Mouse (Mus musculus): Measurements from ENCODE around the gene Txn1. TPM values are rescaled to one million over a fixed set of nuclear protein-coding genes. Genes with fewer than 3 reads are reported as not detected.

The Txn1 gene
- total and polyA plus RNA-seq, 2 experiments from 2014 or later, result 92.1 to 340 TPM

- H3K4me1 ChIP-seq (ENCODE audit: insufficient read depth), result no peaks in the 10 kb centered on the region; the same call in 1 of the 2 replicates
- H3K27ac ChIP-seq (ENCODE audit: low read depth, low read length), result no peak overlapping the region
- DNase-seq, result no peak
Observed at GRCm38 (mm10) chr4:57954991-57955390, 1.2 kb downstream of the Txn1 start.

GRCm38 (mm10) chr4:57954580-57954979 is 1.6 kb downstream of the Txn1 start:
- H3K27me3 ChIP-seq (ENCODE audit: insufficient read depth, low read length), result no peaks in the 10 kb centered on the region
- H3K9me3 ChIP-seq (ENCODE audit: low read length), result no peaks in the 10 kb centered on the region
- DNase-seq (no peak), ATAC-seq (no peak)
- no peak for TF ChIP-seq CTCF (IDR thresholded peaks at IDR 0.05; ENCODE audit: low read depth)
- H3K4me3 ChIP-seq (ENCODE audit: low read depth, low read length), result no peak overlapping the region
- peaks cover 18% of the 10 kb centered on the region for H3K36me3 ChIP-seq (ENCODE audit: insufficient read depth)
- no peak overlapping the region for H3K9ac ChIP-seq
- no peaks in the 10 kb centered on the region; the same call in 1 of the 2 replicates for H3K4me1 ChIP-seq (ENCODE audit: insufficient read depth)
- WGBS, result 56% methylated on average over 6 of the region's 6 CpGs
- H3K27ac ChIP-seq (ENCODE audit: low read depth, low read length), result no peak overlapping the region
- peak overlapping the region; percentile 81 for H3K4me2 ChIP-seq (ENCODE audit: low read depth)

More at GRCm38 (mm10) chr4:57954991-57955390, 1.2 kb downstream of the Txn1 start:
- Histone ChIP-seq H3K9me3 (ENCODE audit: low read length) (no peaks in the 10 kb centered on the region), H3K4me2 (ENCODE audit: low read depth) (peak overlapping the region; percentile 81), H3K36me3 (ENCODE audit: insufficient read depth) (peaks cover 14% of the 10 kb centered on the region), H3K9ac (peak overlapping the region; percentile 73), H3K4me3 (ENCODE audit: low read depth, low read length) (peak overlapping the region; percentile 76), H3K27me3 (ENCODE audit: insufficient read depth, low read length) (no peaks in the 10 kb centered on the region)
- TF ChIP-seq CTCF (IDR thresholded peaks at IDR 0.05; ENCODE audit: low read depth), result no peak
- ATAC-seq, result no peak
- WGBS, result 62% methylated on average over 8 of the region's 8 CpGs

- Histone ChIP-seq H3K27me3 (ENCODE audit: insufficient read depth, low read length) (no peaks in the 10 kb centered on the region), H3K4me2 (ENCODE audit: low read depth) (no peak overlapping the region), H3K4me3 (ENCODE audit: low read depth, low read length) (no peak overlapping the region), H3K27ac (ENCODE audit: low read depth, low read length) (no peak overlapping the region), H3K9ac (no peak overlapping the region), H3K4me1 (ENCODE audit: insufficient read depth) (no peaks in the 10 kb centered on the region; the same call in 1 of the 2 replicates), H3K36me3 (ENCODE audit: insufficient read depth) (peaks cover 25% of the 10 kb centered on the region), H3K9me3 (ENCODE audit: low read length) (no peaks in the 10 kb centered on the region)
- WGBS, result 92% methylated on average over 7 of the region's 7 CpGs
- DNase-seq (no peak), ATAC-seq (no peak)
- no peak for TF ChIP-seq CTCF (IDR thresholded peaks at IDR 0.05; ENCODE audit: low read depth)
Observed at GRCm38 (mm10) chr4:57953796-57954195, 2.4 kb downstream of the Txn1 start.

- H3K4me2 ChIP-seq (ENCODE audit: low read depth), result no peak overlapping the region
- no peak overlapping the region for H3K4me3 ChIP-seq (ENCODE audit: low read depth, low read length)
- no peaks in the 10 kb centered on the region for H3K9me3 ChIP-seq (ENCODE audit: low read length)
- peaks cover 30% of the 10 kb centered on the region for H3K36me3 ChIP-seq (ENCODE audit: insufficient read depth)
- DNase-seq (no peak), ATAC-seq (no peak)
- H3K9ac ChIP-seq, result no peak overlapping the region
- H3K27me3 ChIP-seq (ENCODE audit: insufficient read depth, low read length), result no peaks in the 10 kb centered on the region
- no peak for TF ChIP-seq CTCF (IDR thresholded peaks at IDR 0.05; ENCODE audit: low read depth)
- H3K27ac ChIP-seq (ENCODE audit: low read depth, low read length), result no peak overlapping the region
- WGBS, result 96% methylated on average over 1 of the region's 1 CpGs
- H3K4me1 ChIP-seq (ENCODE audit: insufficient read depth), result no peaks in the 10 kb centered on the region; the same call in 1 of the 2 replicates
Observed at GRCm38 (mm10) chr4:57952891-57953290, 3.3 kb downstream of the Txn1 start.

- Histone ChIP-seq H3K36me3 (ENCODE audit: insufficient read depth) (peaks cover 34% of the 10 kb centered on the region), H3K4me2 (ENCODE audit: low read depth) (no peak overlapping the region), H3K27ac (ENCODE audit: low read depth, low read length) (no peak overlapping the region), H3K27me3 (ENCODE audit: insufficient read depth, low read length) (no peaks in the 10 kb centered on the region), H3K9me3 (ENCODE audit: low read length) (no peaks in the 10 kb centered on the region), H3K9ac (no peak overlapping the region), H3K4me3 (ENCODE audit: low read depth, low read length) (no peak overlapping the region), H3K4me1 (ENCODE audit: insufficient read depth) (no peaks in the 10 kb centered on the region; the same call in 1 of the 2 replicates)
- no peak for TF ChIP-seq CTCF (IDR thresholded peaks at IDR 0.05; ENCODE audit: low read depth)
- ATAC-seq (no peak), DNase-seq (no peak)
- over 99% methylated on average over 3 of the region's 3 CpGs for WGBS
Observed at GRCm38 (mm10) chr4:57952416-57952815, 3.8 kb downstream of the Txn1 start.

- H3K27ac ChIP-seq (ENCODE audit: low read depth, low read length), result no peak overlapping the region
- no peak for ATAC-seq
- no peaks in the 10 kb centered on the region for H3K4me1 ChIP-seq (ENCODE audit: insufficient read depth)
- peaks cover 53% of the 10 kb centered on the region for H3K36me3 ChIP-seq (ENCODE audit: insufficient read depth)
- no peak overlapping the region for H3K4me2 ChIP-seq (ENCODE audit: low read depth)
- TF ChIP-seq CTCF (IDR thresholded peaks at IDR 0.05; ENCODE audit: low read depth), result no peak
- H3K4me3 ChIP-seq (ENCODE audit: low read depth, low read length), result no peak overlapping the region
- no peaks in the 10 kb centered on the region for H3K27me3 ChIP-seq (ENCODE audit: insufficient read depth, low read length)
- no peak overlapping the region for H3K9ac ChIP-seq
- H3K9me3 ChIP-seq (ENCODE audit: low read length), result no peaks in the 10 kb centered on the region
- DNase-seq, result no peak
- WGBS, result 94% methylated on average over 6 of the region's 6 CpGs
Observed at GRCm38 (mm10) chr4:57949866-57950265, 6.3 kb downstream of the Txn1 start.

GRCm38 (mm10) chr4:57947476-57947875 is 8.7 kb downstream of the Txn1 start:
- Histone ChIP-seq H3K9ac (no peak overlapping the region), H3K4me1 (ENCODE audit: insufficient read depth) (no peaks in the 10 kb centered on the region), H3K27ac (ENCODE audit: low read depth, low read length) (no peak overlapping the region), H3K27me3 (ENCODE audit: insufficient read depth, low read length) (no peaks in the 10 kb centered on the region), H3K36me3 (ENCODE audit: insufficient read depth) (peaks cover 68% of the 10 kb centered on the region), H3K9me3 (ENCODE audit: low read length) (no peaks in the 10 kb centered on the region), H3K4me2 (ENCODE audit: low read depth) (no peak overlapping the region), H3K4me3 (ENCODE audit: low read depth, low read length) (no peak overlapping the region)
- ATAC-seq (no peak), DNase-seq (no peak)
- TF ChIP-seq CTCF (IDR thresholded peaks at IDR 0.05; ENCODE audit: low read depth), result no peak
- WGBS, result 94% methylated on average over 4 of the region's 4 CpGs
